Mouse (Mus musculus): ENCODE results near the gene F13b. TPM values are rescaled to one million over a fixed set of nuclear protein-coding genes. Genes with fewer than 3 reads are reported as not detected.

Gene F13b
- total RNA-seq (2021), result not detected

DNA sequence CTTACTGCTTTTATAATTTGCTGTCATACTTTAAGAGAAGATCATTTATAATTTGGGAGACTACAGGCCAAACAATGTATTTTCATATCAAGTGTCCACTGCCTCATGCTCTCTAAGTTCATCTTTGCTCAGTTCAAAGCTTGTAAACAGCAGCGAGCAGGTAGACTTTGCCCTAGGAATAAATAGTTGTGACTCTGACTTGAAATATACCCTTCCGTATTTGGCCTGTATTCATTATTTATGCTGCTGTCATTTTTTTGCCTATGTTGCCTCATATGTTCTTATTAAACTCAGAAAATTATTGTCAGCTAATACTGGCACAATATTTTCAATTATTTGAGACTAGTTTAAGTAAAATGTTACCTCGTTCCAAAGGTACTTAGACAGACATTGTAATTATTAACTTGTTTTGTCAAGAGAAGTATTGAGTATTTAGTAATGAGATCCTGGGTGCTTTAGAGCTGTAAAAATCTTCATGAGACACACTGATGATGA, at the start of gene F13b:
Gene F13b (plus strand): TSS at position 445 of the 495 bp plus-strand sequence.
- DNase-seq, result no peak
- intact Hi-C loops (cut with DNase I), result no loop called here

DNA sequence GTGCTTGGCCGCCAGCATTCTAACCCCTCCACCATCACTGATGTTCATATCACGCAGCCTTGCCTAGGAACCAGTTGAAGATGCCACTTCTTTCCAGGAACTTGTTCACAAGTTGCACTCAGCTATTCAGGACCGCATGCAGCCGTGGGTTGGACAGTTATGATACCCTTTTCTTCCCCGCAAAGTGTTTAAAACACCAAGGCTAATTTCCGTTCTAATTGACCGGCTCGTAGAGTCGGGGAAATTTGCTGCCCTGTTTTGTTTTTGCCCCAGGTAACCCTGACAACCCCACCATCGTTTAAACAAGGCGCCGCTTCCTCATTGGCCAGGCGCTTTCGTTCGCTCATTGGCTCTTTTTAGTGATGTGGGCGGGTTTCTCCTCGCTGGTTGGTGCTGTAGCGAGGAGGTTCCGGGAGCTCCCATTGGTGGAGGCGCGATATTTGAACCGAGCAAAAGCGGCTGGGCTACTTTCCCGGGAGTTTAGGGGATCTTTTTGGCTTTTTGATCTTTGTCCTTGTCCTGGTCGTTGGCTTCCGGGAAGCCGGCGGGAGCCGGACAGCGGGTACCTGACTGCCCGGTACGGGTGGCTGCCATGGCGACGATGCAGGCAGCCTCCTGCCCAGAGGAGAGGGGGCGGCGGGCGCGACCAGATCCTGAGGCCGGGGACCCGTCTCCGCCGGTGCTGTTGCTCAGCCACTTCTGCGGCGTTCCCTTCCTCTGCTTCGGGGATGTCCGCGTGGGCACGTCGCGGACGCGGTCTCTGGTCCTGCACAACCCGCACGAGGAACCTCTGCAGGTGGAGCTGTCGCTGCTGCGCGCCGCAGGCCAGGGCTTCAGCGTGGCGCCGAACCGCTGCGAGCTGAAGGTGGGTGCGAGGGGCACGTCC, 46.9 kb upstream of the F13b start, which contains the start of gene Aspm:
Gene Aspm (plus strand): TSS at position 433 of the 886 bp plus-strand sequence.
- intact Hi-C loops (cut with DNase I), result no loop called here
- DNase-seq, result peak; percentile 91

DNA sequence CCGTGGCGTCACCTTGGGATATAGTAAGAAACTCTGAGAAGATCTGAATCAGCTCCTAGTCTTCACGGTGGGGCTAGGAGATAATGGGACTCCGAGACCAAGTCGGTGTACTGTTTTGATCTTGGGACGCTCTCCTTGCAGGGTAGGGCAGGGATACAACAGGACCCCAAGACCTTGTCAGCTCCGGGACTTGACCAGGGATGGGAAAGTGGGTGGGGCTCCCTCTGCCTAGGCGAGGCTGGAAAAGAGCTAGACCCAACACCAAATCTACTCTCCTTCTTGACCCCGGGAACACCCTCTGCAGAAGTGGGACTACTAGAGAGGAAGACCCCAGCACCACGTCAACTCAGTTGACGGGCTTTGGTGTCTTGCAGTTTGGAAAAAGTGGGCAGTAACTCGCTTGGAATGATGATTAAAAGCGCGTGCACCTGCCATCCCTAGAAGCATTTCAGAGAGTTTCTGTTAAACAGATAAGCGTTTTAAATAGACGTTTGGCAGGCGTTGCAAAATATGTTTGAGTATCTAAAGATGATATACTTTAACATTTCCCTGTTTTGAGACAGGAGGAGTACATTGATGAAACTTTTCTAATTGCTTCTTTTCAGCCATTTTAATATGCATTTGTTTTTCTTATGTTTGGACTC, 46.2 kb upstream of the F13b start:
- DNase-seq, result peak; percentile 14
- intact Hi-C loops (cut with DNase I), result no loop called here

DNA sequence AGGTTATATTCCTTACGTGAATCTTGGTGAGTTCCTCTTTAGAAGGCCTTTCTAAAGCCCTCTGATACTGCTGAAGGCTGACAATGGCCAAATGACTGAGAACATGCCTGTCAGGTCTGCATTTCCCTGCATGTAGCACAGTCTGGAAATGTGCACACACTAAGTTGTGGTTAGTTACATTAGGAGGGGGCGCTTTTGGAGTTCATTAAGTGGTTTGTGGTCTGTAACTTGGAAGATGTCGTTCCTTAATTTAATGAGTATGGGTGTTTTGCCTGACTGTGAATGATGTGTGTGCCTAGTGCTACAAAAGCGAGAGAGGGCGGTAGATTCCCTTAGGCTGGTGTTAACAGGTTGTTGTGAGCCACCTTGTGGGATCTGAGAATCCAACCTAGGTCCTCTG, 40.7 kb upstream of the F13b start:
- intact Hi-C loops (cut with DNase I), result no loop called here
- DNase-seq, result no peak

DNA sequence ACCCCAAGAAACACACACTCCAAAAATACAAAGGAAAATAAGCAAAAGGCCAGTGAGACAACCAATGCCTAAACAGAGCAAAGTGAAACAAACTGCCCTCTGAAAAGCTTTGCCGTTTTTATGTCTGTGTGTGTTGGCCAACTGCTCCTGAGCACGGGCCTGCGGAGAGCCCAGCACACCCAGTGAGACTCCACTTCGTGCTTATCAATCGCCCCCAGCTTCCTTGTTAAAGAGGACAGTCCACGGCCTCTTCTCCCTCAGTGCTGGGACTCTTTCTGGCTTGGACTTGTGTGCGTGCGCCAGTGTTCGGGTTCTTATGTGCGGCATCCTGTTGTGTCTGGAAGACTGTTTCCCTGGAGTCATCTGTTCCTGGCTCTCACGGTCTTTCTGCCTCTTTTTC, 35.6 kb upstream of the F13b start:
- intact Hi-C loops (cut with DNase I), result no loop called here
- DNase-seq, result no peak

DNA sequence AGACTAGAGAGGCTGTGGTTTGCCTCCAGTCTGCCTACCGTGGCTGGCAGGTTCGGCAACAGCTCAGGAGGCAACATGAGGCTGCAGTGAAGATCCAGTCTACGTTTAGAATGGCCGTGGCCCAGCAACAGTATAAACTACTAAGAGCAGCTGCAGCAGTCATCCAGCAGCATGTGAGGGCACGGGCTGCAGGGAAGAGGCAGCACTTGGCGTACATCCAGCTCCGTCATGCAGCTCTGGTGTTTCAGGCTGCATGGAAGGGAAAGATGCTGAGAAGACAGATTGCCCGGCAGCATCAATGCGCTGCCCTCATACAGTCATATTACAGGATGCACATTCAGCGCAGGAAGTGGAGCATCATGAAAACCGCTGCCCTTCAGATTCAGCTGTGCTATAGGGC, 22.6 kb upstream of the F13b start:
- peak; percentile 33 for DNase-seq
- intact Hi-C loops (cut with DNase I), result no loop called here

DNA sequence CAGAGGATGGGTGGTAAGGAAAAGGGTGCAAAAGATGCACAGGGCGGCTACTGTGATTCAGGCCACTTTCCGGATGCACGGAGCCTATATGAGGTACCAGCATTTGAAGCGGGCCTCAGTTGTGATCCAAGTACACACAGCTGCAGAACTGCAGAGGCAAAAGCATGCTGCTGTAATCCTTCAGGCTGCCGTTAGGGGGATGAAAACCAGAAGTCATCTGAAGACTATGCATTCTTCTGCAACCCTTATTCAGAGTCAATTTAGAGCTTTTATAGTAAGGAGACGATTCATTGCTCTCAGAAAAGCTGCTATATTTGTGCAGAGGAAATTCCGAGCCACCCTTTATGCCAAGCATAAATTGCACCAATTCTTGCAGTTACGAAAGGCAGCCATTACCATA, 21.3 kb upstream of the F13b start:
- DNase-seq, result no peak
- intact Hi-C loops (cut with DNase I), result no loop called here

DNA sequence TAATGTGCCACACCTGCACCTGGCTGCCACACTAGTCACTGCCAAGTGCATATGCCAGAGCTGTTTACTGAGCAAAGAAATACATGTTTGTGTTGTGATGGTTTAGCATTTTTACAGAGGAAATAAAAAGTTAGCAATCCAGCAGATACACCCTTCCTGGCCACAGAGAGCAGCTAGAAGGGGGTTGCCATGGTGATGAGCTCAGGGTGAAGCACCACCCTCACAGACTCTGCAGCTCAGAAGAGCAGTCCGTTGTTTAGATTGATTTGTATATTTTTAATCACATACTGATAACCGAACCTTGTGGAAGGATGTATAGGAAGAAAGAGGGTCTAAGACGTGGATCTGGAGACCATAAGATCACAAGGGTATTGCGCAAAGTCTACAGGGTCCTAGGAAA, 20.4 kb upstream of the F13b start:
- intact Hi-C loops (cut with DNase I), result no loop called here
- no peak for DNase-seq

DNA sequence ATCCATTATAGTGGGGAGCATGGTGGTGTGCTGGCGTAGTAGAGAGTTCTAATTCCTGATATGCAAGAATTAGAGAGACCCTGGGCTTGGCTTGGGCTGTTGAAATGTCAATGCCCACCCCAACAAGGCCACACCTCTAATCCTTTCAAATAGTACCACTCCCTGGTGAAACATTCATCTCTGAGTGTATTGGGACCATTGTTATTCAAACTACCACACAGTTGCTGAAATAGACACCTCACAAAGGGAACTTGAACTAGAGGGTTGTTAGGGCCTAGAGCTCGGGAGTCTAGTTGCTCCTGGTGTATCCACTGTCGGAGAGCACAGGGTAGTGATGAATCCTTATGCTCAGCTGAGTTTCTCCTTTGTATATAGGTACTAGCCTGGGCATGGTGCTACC, 6.9 kb upstream of the F13b start:
- intact Hi-C loops (cut with DNase I), result no loop called here
- no peak for DNase-seq

DNA sequence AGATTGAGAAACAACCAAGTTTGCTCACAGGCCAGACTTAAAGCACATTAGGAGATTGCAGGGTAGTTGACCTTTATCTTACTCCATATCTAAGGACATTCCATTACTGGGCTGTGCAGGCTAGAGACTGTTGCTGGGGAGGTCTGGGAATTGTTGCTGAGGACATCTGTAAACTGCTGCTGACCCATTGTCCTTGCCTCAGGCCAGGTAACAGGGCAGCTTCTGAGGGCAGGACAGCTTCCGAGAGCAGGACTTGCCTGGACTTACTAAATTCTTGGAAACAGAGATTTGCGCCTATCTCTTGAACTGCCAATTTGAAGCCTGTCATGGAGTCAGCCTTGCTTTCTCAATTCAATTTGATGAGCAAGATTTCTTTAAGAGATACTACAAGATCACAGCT, 6.1 kb upstream of the F13b start:
- DNase-seq, result no peak
- intact Hi-C loops (cut with DNase I), result no loop called here

DNA sequence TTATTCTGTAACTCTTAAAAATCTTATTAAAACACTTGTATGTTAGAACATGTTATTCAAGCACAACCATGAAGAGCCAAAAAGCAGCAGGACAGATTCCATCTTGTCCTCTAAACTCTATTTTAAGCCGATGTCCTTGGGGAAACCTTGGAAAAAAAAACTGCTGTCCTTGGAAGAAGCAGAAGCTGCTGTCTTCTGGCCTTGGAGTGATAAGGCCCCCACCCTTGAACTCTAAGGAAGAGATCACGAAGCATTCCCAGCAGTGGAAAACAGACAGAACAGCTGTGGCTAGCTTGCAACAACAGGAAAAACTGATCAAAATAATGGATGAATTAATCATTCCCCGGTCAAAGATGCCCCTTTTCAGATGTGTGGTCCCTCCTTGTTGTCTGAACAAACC, 5.3 kb upstream of the F13b start:
- DNase-seq, result no peak
- intact Hi-C loops (cut with DNase I), result no loop called here

DNA sequence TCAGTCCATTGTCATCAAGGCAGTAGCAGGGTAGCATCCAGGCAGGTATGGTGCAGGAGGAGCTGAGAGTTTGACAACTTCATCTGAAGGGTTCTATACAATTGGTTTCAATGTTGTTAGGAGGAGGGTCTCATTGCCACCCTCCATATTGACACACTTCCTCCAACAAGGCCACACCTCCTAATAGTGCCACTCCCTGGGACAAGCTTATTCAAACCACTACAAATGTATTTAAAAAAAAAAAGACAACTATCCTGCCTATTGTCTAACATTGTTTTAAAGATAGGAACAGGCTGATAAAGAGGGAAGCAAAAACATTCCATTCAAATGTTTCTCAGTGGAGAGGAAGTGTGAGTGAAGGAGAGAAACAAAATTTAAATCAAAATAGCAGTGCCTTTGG, 1.8 kb upstream of the F13b start:
- no peak for DNase-seq

DNA sequence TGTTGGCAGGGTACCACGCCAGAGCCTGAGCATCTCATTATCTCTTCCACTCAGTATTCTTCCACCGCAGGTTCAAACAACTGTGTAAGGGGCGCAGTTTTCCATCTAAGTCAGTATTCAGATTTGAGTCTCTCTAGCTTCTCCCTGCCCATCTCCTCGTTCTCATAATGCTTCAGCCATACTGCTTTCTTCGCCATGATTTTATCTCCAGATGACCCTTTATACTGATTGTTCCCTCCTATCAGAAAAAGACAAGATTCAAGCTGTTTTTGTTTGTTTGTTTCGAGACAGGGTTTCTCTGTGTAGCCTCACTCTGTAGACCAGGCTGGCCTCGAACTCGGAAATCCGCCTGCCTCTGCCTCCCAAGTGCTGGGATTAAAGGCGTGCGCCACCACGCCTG, 13.1 kb downstream of the F13b start:
- intact Hi-C loops (cut with DNase I), result no loop called here
- no peak for DNase-seq

More for the DNA sequence above, 1.8 kb upstream of the F13b start:
- intact Hi-C loops (cut with DNase I), result no loop called here

DNA sequence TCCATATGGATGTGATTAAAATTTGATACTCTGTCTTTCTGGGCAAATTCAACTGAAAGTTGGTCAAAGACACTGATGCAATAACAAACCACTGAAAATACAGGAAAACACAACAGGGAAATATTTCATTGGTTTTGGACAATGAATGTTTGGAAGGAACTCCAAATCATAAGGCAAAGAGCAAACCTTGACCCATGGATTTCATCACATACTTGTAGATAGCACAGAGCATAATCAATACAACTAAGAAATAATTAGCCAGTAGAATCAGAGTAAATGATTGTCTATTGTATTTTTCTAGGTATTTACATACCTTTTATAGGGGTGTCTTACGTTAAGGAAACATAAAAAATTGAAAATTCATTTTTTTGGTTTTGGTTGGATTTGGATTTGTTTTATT, 47.0 kb downstream of the F13b start:
- no peak for DNase-seq
- intact Hi-C loops (cut with DNase I), result no loop called here

DNA sequence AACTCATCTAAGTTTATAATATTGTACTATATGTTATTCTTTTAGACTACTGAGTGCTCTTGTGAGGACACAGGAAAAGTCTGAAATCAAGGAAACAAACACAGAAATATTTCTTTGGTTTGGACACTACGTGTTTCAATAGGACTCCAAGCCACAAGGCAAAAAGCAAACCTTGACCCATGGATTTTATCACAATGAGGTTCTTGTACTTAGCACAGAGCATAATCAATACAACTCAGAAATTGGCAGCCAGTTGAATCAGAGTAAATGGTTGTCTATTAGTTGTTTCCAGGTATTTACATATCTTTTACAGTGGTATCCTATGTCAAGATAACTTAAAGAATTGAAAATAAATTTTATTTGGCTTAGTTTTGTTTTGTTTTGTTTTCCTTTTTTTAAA, 49.8 kb downstream of the F13b start:
- intact Hi-C loops (cut with DNase I), result no loop called here
- DNase-seq, result no peak

DNA sequence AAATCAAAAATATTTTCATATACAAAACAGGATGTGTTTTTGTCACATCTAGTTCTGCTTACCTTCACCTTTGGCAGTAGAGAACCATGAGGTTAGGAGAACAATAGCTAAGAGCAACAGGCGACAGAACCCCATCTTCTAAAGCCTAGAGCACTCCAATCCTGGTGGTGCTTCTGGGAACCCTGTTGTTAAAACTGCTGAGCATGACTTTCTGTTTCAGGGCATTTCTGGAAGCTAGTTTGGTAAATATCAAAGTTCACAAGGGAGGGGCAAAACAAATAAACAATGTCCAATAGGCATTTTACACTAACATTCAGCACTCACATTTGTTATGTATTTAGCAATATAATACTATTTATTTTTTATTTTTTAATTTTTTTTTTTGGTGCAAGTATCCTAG, 58.5 kb downstream of the F13b start, which contains the start of gene Cfhr1:
Gene Cfhr1 (minus strand): TSS at position 249 of the 400 bp plus-strand sequence.
- DNase-seq, result no peak
- intact Hi-C loops (cut with DNase I), result no loop called here

Other genes with a start within 250 kb of the F13b start
- 1 to 10 TPM in 1 of 2 experiments, under 1 TPM in 1; 0.96 to 1.4 TPM for gene Crb1, start 124.6 kb upstream of the F13b start, total RNA-seq (2021)
- gene Zbtb41, start 79.4 kb upstream of the F13b start, total RNA-seq (2021), result 10 to 100 TPM; 57.9 to 59.5 TPM
- gene Aspm, start 46.9 kb upstream of the F13b start, total RNA-seq (2021), result 1 to 10 TPM; 4.4 to 4.7 TPM
- not detected for gene Cfhr1, start 58.6 kb downstream of the F13b start, total RNA-seq (2021)

Measured in left cerebral cortex, postnatal 4 days (tissue).